Mouse (Mus musculus): Measurements from ENCODE around the gene Pbx1.

The Pbx1 gene

GRCm38 (mm10) chr1:168344918-168345317, 87.2 kb downstream of the Pbx1 start:
- no peak for DNase-seq (ENCODE audit: low spot score in 2 of 2)

- DNase-seq (ENCODE audit: low spot score in 2 of 2), result no peak
Measured at GRCm38 (mm10) chr1:168344262-168344661, 87.8 kb downstream of the Pbx1 start.

GRCm38 (mm10) chr1:168342269-168342668, 89.8 kb downstream of the Pbx1 start:
- DNase-seq (ENCODE audit: low spot score in 2 of 2), result no peak

DNA sequence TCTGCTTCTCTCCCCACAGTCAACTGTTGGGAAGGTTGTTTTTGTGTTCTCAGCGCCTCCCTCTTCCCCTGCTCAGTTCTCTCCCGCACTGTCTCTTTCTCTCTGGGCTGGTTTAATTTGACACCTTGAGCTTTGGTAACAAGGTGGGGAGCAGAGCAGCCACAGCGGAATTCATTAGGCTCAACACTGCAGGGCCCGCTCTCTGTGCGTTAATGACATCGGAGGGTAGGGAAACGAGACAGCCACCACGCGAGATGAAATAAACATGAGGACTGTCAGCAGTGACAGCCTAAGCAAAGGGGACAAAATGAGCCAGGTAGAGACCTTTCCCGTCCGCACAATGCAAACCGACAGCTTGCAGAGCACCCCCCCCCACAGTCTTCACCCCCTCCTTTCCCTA, 90.2 kb downstream of the Pbx1 start:
- DNase-seq (ENCODE audit: low spot score in 2 of 2), result no peak

DNA sequence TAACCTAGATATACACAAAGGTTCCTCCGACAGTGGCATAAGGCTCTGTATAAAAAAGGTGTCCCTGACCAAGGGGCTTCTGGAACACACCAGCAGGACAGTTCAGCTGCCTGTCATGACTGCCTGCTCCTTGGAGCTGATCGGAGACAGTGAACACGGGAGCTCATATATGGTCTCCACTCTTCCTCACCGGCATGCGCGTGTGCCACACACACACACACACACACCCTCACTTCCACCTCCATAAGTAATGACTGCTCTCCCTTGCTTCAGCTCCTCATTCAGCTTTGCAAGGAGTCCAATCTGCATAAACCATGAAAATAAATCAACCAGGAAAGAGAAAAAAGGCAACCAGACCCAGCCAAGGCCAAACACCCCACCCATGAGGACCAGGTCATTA, 90.7 kb downstream of the Pbx1 start:
- no peak for DNase-seq (ENCODE audit: low spot score in 2 of 2)

DNA sequence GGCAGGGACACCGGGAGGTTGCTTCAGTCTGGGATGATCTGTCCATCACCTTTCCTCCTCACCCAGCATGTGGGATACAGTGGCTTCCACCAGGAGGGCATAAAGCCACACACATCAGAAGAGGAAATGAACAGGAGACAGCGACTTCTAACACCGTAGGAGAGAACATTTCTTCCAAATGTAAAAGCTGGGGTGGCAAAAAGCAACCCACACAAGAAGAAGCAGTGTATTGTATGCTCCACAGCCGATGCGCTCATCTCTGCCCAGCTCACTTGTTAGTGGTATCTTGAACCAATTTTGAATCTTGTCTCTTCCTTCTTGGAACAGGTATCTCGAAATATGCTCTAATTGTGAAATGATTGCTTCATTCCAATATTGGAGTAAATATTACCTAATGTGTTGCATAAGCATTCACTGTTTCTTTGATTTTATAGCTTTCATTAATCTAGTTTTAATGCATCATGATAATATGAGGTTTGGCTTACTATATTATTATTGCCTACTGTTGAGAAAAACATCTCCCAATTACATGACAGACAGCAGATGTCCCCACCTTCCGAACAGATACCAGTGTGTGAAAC, 95.7 kb downstream of the Pbx1 start:
- DNase-seq (ENCODE audit: low spot score in 2 of 2), result no peak

DNA sequence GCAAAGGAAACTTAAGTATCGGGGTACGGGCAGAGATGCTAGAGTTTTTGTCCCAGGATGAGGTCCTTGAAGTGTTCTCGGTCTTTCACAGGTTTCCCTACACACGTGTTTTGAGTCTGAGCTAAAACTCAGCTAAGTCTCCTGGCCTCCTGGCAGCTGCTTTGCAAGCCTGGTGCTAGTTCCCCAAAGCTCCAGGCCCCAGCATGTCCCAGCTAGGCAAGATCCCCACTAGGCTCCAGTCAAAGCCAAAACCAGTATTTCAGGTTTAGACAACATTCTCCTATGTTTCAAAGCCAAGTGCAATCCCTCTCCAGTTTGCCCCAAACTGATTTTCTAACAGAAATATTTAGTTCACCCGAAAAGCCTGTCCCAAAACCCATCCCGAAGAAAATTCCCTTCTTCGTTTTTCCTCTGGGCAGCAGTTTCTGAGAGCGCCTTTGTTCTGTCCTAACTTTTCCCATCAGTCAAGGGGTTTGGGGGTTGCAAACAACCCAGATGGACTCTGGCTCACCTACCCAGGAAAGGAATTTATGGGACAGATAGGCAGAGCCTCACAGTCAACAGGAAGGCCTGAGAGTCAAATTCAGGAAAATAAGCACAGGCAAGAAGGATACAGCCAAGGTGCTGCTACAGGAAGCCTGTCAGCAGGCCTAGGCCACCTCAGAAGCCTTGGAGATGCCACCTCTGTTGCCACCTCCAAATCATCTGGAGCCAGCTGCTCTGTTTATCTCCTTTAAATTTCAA, 97.1 kb downstream of the Pbx1 start:
- no peak for DNase-seq (ENCODE audit: low spot score in 2 of 2)

- no peak for DNase-seq (ENCODE audit: low spot score in 2 of 2)
Measured at GRCm38 (mm10) chr1:168332056-168332455, 100.0 kb downstream of the Pbx1 start.

DNA sequence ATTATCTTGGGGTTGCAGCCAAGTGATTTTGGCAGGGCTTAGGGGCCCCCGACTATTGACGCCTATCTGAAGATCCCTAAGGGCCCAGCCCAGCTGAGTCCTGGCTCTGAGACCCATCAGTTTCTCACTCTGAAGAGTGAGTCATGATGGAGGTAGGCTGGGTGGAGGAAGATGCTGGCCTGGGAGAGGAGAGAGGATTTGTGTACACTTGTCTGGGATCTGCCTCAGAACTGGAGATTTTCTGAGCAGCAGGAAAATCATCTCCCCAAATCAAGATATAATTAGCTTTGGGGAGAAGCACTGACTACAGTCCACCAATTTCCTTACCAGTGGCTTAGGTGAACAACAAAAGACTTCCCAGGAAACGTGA, 103.8 kb downstream of the Pbx1 start:
- no peak for DNase-seq (ENCODE audit: low spot score in 2 of 2)

GRCm38 (mm10) chr1:168327405-168328235, 104.5 kb downstream of the Pbx1 start:
- DNase-seq (ENCODE audit: low spot score in 2 of 2), result no peak

- no peak for DNase-seq (ENCODE audit: low spot score in 2 of 2)
Measured at GRCm38 (mm10) chr1:168325786-168326185, 106.3 kb downstream of the Pbx1 start.

DNA sequence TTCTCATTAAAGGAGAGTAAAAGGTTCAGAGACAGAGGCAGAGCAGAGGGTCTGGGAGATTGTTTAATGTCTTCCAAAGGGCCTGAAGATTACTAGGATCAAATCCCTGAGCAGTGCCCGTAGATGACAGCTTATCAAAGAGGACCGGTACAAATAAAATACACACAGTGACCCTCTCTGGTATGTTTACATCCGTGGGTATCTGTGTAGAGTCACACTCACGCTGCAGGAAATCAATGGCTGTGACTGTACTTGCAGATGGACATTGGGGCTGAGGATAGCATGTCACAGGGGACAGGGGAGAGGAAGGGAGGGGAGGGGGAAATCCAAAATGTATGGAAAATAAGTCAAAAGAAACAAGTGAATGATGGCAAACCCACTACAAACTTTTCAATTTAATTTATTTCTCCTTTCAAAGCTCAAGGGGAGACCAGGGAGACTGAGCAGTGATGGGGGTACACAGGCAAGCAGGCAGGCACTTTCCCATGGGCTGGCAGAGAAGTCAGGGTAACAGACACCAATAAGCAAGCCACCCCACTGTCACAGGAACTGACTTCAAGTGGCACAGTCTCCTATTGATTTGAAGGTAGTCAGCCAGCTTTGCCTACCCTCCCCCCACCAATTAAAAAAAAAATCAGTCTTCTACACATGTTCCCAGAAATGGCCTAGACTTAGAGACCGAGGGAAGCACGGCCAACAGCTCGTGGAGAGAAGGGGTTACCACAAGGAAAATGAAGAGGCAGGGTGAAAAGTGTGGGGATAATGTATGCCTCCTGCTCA, 107.6 kb downstream of the Pbx1 start:
- DNase-seq (ENCODE audit: low spot score in 2 of 2), result no peak

- no peak for DNase-seq (ENCODE audit: low spot score in 2 of 2)
Measured at GRCm38 (mm10) chr1:168323436-168324108, 108.5 kb downstream of the Pbx1 start.

- DNase-seq (ENCODE audit: low spot score in 2 of 2), result no peak
Measured at GRCm38 (mm10) chr1:168322892-168323291, 109.2 kb downstream of the Pbx1 start.

- no peak for DNase-seq (ENCODE audit: low spot score in 2 of 2)
Measured at GRCm38 (mm10) chr1:168319695-168320094, 112.4 kb downstream of the Pbx1 start.

GRCm38 (mm10) chr1:168318899-168319469, 113.1 kb downstream of the Pbx1 start:
- no peak for DNase-seq (ENCODE audit: low spot score in 2 of 2)

GRCm38 (mm10) chr1:168313772-168314171, 118.3 kb downstream of the Pbx1 start:
- no peak for DNase-seq (ENCODE audit: low spot score in 2 of 2)

DNA sequence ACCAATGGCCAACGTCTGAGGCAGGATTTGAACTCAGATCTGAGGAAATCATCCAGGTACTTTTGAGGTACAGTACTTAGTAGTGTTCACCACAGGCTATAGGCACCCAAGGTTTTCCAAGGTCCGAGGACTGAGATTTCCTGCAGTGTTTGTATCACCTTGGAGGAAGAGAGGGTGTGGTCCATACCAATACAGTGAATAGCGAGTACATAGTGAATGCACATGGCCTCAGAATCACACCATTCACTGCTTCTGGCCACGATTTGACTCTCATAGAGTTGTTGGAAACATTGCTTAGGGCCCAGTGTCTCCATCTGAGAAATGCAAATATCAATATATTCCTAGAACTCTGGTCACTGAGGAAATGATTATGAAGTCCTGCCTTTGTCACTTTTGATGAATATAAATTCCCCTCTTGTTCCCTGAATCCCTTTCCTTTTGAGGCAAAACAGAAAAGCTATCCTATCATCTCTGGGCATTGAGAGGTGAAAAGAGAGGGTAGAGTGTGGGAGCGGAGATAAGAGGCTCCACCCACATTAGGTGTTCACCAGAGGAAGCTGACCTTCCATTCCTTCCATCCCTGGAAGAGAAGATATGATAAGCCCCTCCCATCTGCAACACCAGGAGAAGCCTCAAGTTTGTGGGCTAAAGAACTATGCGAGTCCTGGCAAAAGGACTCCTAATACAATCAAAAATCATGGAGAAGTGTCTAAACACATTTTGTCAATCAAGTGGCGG, 119.2 kb downstream of the Pbx1 start:
- no peak for DNase-seq (ENCODE audit: low spot score in 2 of 2)

DNA sequence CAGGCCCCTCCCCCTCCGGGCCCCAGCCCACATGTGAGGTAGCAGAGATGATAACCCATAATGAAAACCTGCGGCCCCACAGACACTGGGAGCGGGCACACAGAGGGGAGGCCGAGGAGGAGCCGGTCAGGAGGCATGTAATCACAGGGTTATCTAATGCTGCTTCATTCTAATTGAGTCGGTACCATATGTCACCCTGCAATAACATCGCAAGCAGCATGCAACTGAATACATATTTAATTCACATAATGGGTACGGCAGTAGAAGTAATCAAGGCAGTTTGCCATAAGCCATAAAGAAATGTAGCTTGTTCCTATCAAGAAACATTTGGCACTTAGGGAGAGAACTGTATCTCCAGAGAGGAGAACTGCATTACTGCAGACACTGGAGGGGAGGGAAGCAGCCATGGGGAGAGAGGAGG, 123.0 kb downstream of the Pbx1 start:
- DNase-seq (ENCODE audit: low spot score in 2 of 2), result no peak
